Mouse (Mus musculus): Measurements from ENCODE around the gene Pts. TPM values are rescaled to one million over a fixed set of nuclear protein-coding genes. Genes with fewer than 3 reads are reported as not detected.

Pts gene
- polyA plus RNA-seq, 1 experiment: 21.1 TPM

GRCm38 (mm10) chr9:50535930-50536329 lies 7.4 kb upstream of the Pts start:
- WGBS: 26% methylated on average over 5 of the region's 5 CpGs
- no peak for DNase-seq (ENCODE audit: low read depth, low spot score)

DNA sequence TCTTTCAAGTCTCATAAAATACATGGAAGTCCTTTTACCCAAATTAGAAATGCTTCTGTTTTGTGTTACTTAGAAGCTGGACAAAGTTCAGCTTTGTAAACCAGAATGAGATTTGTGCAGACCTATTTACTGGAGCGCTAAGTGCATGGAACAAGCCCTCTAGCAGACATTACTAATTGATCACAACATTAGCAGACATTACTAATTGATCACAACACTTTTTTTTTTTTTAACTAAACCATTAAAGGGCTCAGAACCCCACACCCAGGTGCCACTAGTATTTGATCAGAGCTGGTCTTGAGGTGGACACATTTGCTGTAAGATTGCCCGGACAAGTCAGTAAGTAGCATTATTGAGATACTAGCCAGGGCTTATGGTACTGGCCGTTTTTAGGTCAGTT lies 5.3 kb upstream of the Pts start:
- no peak for DNase-seq (ENCODE audit: low read depth, low spot score)

DNA sequence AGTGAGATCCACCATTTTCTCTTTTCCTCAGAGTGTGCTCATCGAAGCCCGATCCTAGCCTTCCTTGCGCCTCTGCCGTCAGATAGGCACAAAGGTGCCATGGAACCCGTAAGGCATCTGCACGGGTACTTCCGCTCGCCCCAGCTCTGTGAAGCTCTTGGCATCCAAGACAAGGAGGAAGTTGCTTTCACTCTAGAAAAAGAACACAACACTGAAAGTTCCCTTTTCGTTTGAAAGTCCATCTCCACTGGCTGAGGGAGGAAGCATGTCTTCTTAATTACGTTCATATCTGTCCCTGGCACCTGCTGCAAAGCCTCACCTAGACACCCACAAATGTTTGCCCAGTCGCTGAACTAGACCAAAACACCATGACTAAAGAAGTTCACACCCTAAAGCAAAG lies 4.8 kb upstream of the Pts start:
- WGBS: 17% methylated on average over 11 of the region's 11 CpGs
- DNase-seq (ENCODE audit: low read depth, low spot score): no peak

More for the DNA sequence above, 5.3 kb upstream of the Pts start:
- 20% methylated on average over 3 of the region's 3 CpGs for WGBS

GRCm38 (mm10) chr9:50530890-50531289 lies 2.4 kb upstream of the Pts start:
- WGBS: 13% methylated on average over 2 of the region's 2 CpGs
- DNase-seq (ENCODE audit: low read depth, low spot score): no peak

DNA sequence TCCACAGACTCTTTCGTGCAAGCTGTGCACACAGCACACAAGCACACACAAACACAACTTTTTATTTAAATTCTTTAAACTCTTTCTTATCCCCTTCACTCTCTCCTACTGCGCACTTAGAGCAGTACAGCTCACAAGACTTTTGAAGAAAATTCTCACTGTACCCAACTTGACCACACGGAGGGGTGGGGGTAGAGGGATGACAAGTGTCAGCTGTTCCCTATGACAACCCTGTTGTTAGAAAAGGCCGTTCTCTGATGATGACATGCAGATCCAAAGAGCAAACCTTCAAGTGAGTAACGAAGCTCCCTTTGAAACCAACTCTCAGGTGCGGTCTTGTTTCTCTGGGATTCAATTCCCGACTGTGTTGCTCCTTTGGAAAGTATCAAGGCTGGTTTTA lies 664 bp downstream of the Pts start:
- DNase-seq (ENCODE audit: low read depth, low spot score): no peak
- 17% methylated on average over 7 of the region's 7 CpGs for WGBS

- WGBS: 53% methylated on average over 5 of the region's 5 CpGs
- DNase-seq (ENCODE audit: low read depth, low spot score): no peak
These were observed 2.9 kb downstream of the Pts start for GRCm38 (mm10) chr9:50525585-50525984.

- WGBS: 93% methylated on average over 5 of the region's 5 CpGs
- no peak for DNase-seq (ENCODE audit: low read depth, low spot score)
These were observed 3.6 kb downstream of the Pts start for GRCm38 (mm10) chr9:50524936-50525335.

- no peak for DNase-seq (ENCODE audit: low read depth, low spot score)
- 78% methylated on average over 5 of the region's 5 CpGs for WGBS
These were observed 6.0 kb downstream of the Pts start for GRCm38 (mm10) chr9:50522574-50522973.

GRCm38 (mm10) chr9:50521562-50521961 lies 7.0 kb downstream of the Pts start:
- no peak for DNase-seq (ENCODE audit: low read depth, low spot score)
- 45% methylated on average over 2 of the region's 2 CpGs for WGBS

GRCm38 (mm10) chr9:50520748-50521147 lies 7.8 kb downstream of the Pts start:
- 85% methylated on average over 6 of the region's 6 CpGs for WGBS
- DNase-seq (ENCODE audit: low read depth, low spot score): no peak

DNA sequence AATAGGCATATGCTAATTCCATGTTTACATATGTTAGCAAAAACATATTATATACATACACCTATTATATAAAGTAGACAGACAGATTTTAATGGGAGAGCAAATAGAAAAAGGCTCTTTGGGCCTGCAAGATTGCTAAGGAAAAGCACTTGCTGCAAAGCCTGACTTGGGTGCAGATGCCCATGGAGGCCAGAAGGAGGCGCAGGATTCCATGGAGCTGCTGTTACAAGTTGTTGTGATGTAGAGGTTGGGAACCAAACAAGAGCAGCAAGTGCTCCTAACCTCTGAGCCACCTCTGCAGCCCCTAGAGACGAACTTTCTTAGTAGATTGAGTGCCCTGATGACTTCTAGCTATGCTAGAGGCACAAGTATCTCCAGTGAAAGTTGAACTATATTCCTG lies 9.7 kb downstream of the Pts start:
- 33% methylated on average over 2 of the region's 2 CpGs for WGBS
- DNase-seq (ENCODE audit: low read depth, low spot score): no peak

DNA sequence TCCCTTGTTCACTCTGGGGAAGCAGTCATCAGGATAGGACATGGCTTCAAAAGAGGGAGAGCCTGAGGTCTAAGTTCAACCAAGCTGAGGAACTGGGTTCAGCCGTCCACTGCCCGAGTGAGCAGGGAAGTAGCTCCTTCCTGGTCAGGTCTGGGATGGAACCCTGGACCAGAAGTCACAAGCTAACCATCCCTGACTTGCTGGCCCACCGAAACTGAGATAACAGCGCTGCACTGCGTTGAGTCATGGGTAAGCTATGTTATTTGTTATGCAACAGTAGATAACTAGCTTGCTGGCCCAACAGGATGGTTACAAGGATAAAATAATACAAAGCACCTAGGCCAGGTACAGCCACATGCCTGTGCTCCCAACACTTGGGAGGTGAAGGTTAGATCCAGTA lies 13.1 kb downstream of the Pts start:
- WGBS: 72% methylated on average over 5 of the region's 5 CpGs
- DNase-seq (ENCODE audit: low read depth, low spot score): no peak

DNA sequence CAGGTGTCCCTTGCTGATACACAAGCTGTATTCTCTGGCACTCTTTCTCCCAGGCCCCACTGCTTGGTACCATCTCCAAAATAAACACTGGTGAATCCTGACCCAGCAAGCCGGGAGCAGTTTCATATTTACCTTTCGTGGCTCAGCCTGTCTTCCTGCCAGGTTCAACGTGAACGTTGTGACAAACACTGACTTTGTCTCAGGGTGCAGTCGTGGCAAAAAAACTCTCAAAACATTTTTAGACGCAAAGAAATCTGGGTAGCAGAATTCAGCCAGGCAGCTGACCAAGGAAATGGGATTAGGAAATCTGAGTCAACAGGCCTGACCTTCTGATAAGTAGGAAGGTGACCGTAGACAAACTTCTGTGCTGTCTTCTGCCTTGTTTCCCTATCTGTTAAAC lies 21.0 kb downstream of the Pts start:
- WGBS: 17% methylated on average over 7 of the region's 7 CpGs
- DNase-seq (ENCODE audit: low read depth, low spot score): no peak

DNA sequence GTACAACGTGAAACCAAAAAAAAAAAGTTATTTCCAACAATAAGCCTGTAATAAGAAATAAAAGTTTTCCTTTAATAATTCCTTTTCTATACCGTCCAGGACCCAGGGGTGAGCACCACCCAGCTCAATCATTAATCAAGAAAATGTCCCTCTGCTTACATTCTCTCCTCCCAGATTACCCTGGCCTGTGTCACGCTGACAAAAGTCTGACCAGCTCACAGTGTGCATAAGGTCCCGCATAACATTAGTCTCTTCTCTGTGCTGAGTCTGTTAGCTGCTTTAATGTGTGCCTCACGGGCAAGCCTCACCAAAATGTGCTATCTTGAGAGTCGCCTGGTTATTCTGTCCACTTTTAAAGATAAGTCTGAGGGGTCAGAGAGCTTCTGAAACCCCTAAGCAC lies 23.1 kb downstream of the Pts start:
- DNase-seq (ENCODE audit: low read depth, low spot score): no peak
- 50% methylated on average over 6 of the region's 6 CpGs for WGBS

GRCm38 (mm10) chr9:50502949-50503348 lies 25.6 kb downstream of the Pts start:
- DNase-seq (ENCODE audit: low read depth, low spot score): no peak
- 84% methylated on average over 3 of the region's 3 CpGs for WGBS

GRCm38 (mm10) chr9:50500974-50501501 lies 27.5 kb downstream of the Pts start:
- DNase-seq (ENCODE audit: low read depth, low spot score): peak; percentile 67
- WGBS: 26% methylated on average over 14 of the region's 14 CpGs

- DNase-seq (ENCODE audit: low read depth, low spot score): no peak
- 56% methylated on average over 15 of the region's 15 CpGs for WGBS
These were observed 28.0 kb downstream of the Pts start for GRCm38 (mm10) chr9:50500467-50500973.

- 78% methylated on average over 3 of the region's 3 CpGs for WGBS
These were observed 28.7 kb downstream of the Pts start for GRCm38 (mm10) chr9:50499781-50500180.

GRCm38 (mm10) chr9:50498815-50499214 lies 29.7 kb downstream of the Pts start:
- 50% methylated on average over 16 of the region's 16 CpGs for WGBS
- DNase-seq (ENCODE audit: low read depth, low spot score): no peak

More at GRCm38 (mm10) chr9:50499781-50500180, 28.7 kb downstream of the Pts start:
- DNase-seq (ENCODE audit: low read depth, low spot score): no peak

DNA sequence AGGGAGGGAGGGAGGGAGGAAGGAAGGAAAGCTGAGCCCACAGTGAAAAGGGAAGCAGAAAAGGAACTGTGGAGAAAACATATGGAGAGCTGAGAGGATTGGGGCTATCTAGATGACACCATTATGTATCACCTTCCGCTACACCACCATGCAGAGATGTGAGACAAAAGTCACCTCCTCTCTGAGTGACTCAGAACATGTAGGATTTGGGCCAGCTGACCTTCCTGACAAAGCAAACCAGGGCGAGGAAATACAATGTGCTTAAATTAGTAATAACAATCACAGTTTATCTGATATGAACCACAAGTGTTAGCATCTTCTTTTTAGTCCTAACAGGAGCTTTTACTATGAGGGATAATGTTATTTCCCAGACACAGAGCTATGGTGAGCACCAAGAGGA lies 31.0 kb downstream of the Pts start:
- DNase-seq (ENCODE audit: low read depth, low spot score): no peak
- 69% methylated on average over 2 of the region's 2 CpGs for WGBS

DNA sequence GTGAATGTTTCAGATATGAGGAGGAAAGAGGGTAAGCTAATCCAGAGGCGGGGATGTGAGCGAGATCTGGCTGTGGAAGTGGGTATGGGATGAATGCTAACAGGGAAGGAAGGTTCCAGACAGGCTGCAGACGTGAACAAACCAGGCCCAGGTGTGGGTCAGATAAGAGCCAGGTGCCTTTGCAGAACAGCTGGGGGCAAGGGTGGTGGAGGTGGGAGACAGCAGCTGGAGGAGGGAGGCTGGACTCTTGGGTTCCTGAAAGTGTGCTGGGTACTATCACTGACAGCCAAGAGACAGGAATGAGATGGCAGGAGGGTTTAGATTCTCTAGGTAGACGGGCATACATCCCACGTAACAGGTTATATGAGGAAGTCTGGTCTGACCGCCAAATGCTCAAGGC lies 31.4 kb downstream of the Pts start:
- DNase-seq (ENCODE audit: low read depth, low spot score): no peak
- WGBS: 63% methylated on average over 6 of the region's 6 CpGs

- WGBS: 59% methylated on average over 6 of the region's 6 CpGs
- DNase-seq (ENCODE audit: low read depth, low spot score): no peak
These were observed 32.0 kb downstream of the Pts start for GRCm38 (mm10) chr9:50496546-50496945.
